Mouse (Mus musculus): Measurements from ENCODE around the gene Hmg20b. TPM values are rescaled to one million over a fixed set of nuclear protein-coding genes. Genes with fewer than 3 reads are reported as not detected.

Hmg20b gene
- polyA plus RNA-seq, 1 experiment from 2014 or later = 86.5 TPM

DNA sequence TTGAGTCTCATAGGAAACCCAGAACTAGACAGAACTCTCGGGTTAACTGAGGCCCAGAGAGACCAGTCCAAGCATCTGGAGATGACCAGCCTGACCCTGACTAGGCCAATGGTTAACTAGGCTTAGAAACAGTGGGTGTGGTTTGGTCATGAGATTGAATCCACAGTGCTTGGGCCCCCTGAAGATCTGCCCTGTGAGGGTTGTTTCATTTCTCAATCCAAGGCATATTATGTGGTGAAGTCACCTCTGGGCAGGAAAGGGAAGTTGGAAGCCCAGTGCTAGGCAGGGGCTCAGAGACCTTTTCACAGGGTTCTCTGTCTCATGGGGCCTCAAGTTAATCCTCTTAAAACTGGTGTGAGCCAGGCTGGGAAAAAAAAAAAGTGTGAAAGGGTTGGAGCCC is 8.6 kb upstream of the Hmg20b start:
- H3K9ac ChIP-seq (ENCODE audit: low read length) = peak overlapping the region; percentile 79
- no peaks in the 10 kb centered on the region for H3K9me3 ChIP-seq (replicated peaks; ENCODE audit: control insufficient read depth, low read length)
- H3K27ac ChIP-seq (ENCODE audit: low read length) = peak overlapping the region; percentile 46
- peak overlapping the region; percentile 63 for H3K4me3 ChIP-seq (ENCODE audit: low read length)
- H3K4me1 ChIP-seq (ENCODE audit: control insufficient read depth, insufficient read depth, low read length) = peaks cover 36% of the 10 kb centered on the region
- WGBS = 59% methylated on average over 1 of the region's 1 CpGs
- no peak for ATAC-seq (replicated peaks; ENCODE audit: extremely low read depth, insufficient read depth, low FRiP score)
- peak overlapping the region; percentile 83 for H3K4me2 ChIP-seq (ENCODE audit: low read depth, low read length)
- no peaks in the 10 kb centered on the region for H3K27me3 ChIP-seq (ENCODE audit: control insufficient read depth, insufficient read depth, low read length)
- peaks cover 12% of the 10 kb centered on the region; the same call in 1 of the 2 replicates for H3K36me3 ChIP-seq (ENCODE audit: control insufficient read depth, insufficient read depth)

DNA sequence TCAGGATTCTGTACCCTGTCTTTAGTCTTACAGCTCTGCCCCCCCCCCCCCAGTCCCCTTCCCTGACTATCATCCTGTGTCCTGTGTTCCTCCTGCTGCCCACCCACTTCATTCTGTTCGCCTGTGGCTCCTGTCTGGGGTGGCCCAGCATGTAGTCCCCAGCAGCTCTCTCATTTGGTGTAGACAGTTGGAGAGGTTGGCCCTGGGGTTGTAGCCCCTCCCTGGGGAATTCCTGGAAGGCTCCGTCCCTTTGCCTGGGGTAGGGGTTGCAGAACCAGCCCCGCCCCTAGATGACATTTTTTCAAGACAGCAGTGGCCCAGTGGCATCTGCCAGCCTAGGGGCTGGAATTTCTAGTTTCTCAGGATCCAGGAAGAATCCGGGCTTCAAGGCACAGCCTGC is 7.9 kb upstream of the Hmg20b start:
- no peaks in the 10 kb centered on the region for H3K27me3 ChIP-seq (ENCODE audit: control insufficient read depth, insufficient read depth, low read length)
- peak overlapping the region; percentile 79 for H3K9ac ChIP-seq (ENCODE audit: low read length)
- H3K4me1 ChIP-seq (ENCODE audit: control insufficient read depth, insufficient read depth, low read length) = peaks cover 31% of the 10 kb centered on the region
- H3K27ac ChIP-seq (ENCODE audit: low read length) = peak overlapping the region; percentile 46
- 28% methylated on average over 4 of the region's 4 CpGs for WGBS
- no peak for ATAC-seq (replicated peaks; ENCODE audit: extremely low read depth, insufficient read depth, low FRiP score)
- H3K4me2 ChIP-seq (ENCODE audit: low read depth, low read length) = peak overlapping the region; percentile 83
- peak overlapping the region; percentile 63 for H3K4me3 ChIP-seq (ENCODE audit: low read length)
- peaks cover 12% of the 10 kb centered on the region; the same call in 1 of the 2 replicates for H3K36me3 ChIP-seq (ENCODE audit: control insufficient read depth, insufficient read depth)
- no peaks in the 10 kb centered on the region for H3K9me3 ChIP-seq (replicated peaks; ENCODE audit: control insufficient read depth, low read length)

DNA sequence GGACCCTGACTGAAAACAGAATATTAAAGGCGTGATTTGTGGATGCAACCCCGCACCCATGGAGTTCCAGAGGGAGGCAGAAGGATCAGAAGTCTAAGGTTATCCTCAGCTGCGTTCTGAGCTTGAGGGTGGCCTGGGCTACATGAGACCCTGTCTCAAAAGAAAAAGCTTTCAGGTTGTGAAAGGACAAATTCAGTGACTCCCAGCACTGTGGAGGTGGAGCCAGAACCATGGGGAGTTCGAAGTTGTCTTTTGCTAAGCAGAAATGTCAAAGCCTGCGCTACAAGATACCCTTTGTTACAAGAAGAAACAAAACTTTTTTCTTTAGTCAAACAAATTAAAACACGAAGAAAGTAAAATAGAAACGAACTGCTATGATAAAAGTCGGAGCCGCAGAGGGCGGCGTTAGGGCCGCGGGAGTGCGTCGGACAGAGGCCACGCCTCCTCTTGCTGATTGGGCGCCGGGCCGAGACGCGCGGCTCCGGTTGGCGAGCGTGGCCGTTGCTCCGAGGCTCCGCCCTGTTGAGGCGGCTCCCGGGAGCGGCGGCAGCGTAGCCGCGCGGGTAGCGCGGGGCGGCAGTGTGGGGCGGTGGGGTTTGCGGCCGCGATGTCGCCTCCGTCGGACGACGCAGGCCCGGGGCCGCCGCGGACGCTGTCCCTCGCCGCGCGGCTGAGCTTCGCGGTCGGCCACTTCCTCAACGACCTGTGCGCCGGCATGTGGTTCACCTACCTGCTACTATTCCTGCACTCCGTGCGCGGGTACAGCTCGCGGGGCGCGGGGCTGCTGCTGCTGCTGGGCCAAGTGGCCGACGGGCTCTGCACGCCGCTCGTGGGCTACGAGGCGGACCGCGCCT is 6.9 kb upstream of the Hmg20b start, which contains the start of gene Mfsd12:
Gene Mfsd12, plus strand, starts transcription at position 501 of the 854 bp plus-strand sequence.
- H3K9ac ChIP-seq (ENCODE audit: low read length) = peak within 1 kb of the TSS; percentile 79
- peaks cover 12% of the 10 kb centered on the region; the same call in 1 of the 2 replicates for H3K36me3 ChIP-seq (ENCODE audit: control insufficient read depth, insufficient read depth)
- no peaks in the 10 kb centered on the region for H3K27me3 ChIP-seq (ENCODE audit: control insufficient read depth, insufficient read depth, low read length)
- peak within 1 kb of the TSS; percentile 63 for H3K4me3 ChIP-seq (ENCODE audit: low read length)
- peak; percentile 87 for ATAC-seq (replicated peaks; ENCODE audit: extremely low read depth, insufficient read depth, low FRiP score)
- H3K9me3 ChIP-seq (replicated peaks; ENCODE audit: control insufficient read depth, low read length) = no peaks in the 10 kb centered on the region
- peak within 1 kb of the TSS; percentile 52 for H3K27ac ChIP-seq (ENCODE audit: low read length)
- H3K4me2 ChIP-seq (ENCODE audit: low read depth, low read length) = peak within 1 kb of the TSS; percentile 83
- WGBS = 2% methylated on average over 79 of the region's 79 CpGs
- H3K4me1 ChIP-seq (ENCODE audit: control insufficient read depth, insufficient read depth, low read length) = peaks cover 22% of the 10 kb centered on the region

DNA sequence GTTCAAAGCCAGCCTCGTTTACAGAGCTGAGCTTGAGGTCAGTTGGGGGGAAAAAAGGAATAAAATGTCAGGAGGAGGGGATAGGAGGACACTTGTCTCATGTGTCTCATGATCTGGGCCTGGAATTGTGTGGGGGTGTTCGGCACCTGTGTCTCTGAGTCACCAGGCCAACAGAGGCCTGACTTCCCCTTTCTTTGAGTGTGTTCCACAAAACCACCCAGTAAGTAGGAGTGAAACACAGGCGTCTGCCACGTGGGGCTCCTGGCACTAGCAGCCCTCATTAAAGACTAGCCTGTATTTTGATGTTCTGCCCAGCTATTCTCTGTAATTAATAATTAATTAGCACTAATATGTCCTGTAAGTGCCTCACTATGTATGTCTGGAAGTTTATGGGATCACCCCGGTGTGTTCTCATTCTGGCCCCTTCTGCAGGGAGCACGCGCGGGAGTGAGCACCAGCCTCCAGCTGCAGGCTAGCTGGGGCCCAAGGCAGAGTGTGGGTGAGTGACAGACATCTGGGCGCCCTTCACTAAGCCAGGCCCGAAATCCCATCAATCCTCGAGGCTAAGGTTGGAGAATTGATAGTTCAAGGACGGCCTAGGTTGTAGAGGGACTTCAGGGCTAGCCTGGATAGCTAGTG is 6.2 kb upstream of the Hmg20b start:
- Histone ChIP-seq H3K4me3 (ENCODE audit: low read length) (peak overlapping the region; percentile 63), H3K27me3 (ENCODE audit: control insufficient read depth, insufficient read depth, low read length) (no peaks in the 10 kb centered on the region), H3K27ac (ENCODE audit: low read length) (peak overlapping the region; percentile 52), H3K4me2 (ENCODE audit: low read depth, low read length) (peak overlapping the region; percentile 83), H3K4me1 (ENCODE audit: control insufficient read depth, insufficient read depth, low read length) (peaks cover 22% of the 10 kb centered on the region), H3K9me3 (replicated peaks; ENCODE audit: control insufficient read depth, low read length) (no peaks in the 10 kb centered on the region), H3K36me3 (ENCODE audit: control insufficient read depth, insufficient read depth) (peaks cover 9% of the 10 kb centered on the region; the same call in 1 of the 2 replicates), H3K9ac (ENCODE audit: low read length) (peak overlapping the region; percentile 62)
- WGBS = 57% methylated on average over 12 of the region's 12 CpGs
- ATAC-seq (replicated peaks; ENCODE audit: extremely low read depth, insufficient read depth, low FRiP score) = no peak

DNA sequence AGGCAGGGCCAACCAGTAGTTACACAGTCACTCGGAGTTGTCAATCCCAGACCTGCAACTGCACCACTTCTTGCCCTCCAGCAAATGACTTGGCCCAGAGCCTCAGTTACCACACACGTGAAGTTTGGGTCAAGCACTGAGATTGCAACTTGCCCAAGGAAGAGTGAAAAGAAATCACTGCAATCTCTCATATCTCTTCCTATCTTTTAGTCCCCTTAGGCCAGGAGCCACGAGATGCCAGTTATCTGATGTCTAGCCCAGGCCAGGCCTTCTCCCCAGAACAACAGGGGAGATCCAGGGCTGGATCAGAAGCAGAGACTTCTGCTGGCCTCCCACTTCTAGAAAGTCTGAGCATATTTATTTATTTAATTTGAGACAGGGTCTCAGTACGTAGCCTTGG is 5.3 kb upstream of the Hmg20b start:
- no peak for ATAC-seq (replicated peaks; ENCODE audit: extremely low read depth, insufficient read depth, low FRiP score)
- H3K9me3 ChIP-seq (replicated peaks; ENCODE audit: control insufficient read depth, low read length) = no peaks in the 10 kb centered on the region
- no peak overlapping the region for H3K4me3 ChIP-seq (ENCODE audit: low read length)
- no peak overlapping the region for H3K9ac ChIP-seq (ENCODE audit: low read length)
- no peaks in the 10 kb centered on the region for H3K27me3 ChIP-seq (ENCODE audit: control insufficient read depth, insufficient read depth, low read length)
- H3K4me2 ChIP-seq (ENCODE audit: low read depth, low read length) = no peak overlapping the region
- WGBS = 74% methylated on average over 4 of the region's 4 CpGs
- no peak overlapping the region; the same call in 1 of the 2 replicates for H3K27ac ChIP-seq (ENCODE audit: low read length)
- H3K4me1 ChIP-seq (ENCODE audit: control insufficient read depth, insufficient read depth, low read length) = peaks cover 25% of the 10 kb centered on the region
- peaks cover 6% of the 10 kb centered on the region; the same call in 1 of the 2 replicates for H3K36me3 ChIP-seq (ENCODE audit: control insufficient read depth, insufficient read depth)

DNA sequence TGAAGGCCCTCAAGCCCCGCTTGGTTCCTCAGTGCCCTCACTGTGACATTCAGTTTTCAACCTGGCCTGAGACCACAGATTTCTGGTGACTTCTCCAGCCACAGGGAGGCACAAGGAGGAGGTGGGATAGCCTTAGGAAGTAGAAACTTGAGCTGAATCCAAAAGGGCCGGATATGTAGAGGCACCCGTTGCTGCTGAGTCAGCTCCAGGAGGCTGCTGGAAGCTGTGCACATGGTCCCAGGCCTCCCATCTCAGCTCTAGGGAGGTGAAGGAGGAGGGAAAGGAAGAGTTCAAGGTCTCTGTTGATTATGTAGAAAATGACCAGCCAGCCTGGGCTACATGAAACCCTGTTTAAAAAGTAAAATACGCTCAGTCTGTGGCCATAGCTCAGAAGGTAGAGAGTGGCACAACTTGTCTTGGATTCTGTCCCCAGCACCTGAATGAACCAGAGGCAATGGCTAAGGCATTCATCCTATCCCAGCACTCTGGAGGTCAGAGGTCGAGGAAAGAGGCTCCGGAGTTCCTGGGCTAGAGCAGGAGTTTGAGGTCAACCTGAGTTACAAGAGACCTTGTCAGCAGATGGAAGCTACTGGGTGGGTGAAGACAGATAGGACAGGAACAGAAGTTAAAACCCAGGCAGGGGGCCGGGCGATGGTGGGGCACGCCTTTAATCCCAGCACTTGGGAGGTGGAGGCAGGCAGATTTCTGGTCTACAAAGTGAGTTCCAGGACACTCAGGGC is 4.6 kb upstream of the Hmg20b start:
- WGBS = 66% methylated on average over 9 of the region's 9 CpGs
- no peaks in the 10 kb centered on the region for H3K9me3 ChIP-seq (replicated peaks; ENCODE audit: control insufficient read depth, low read length)
- H3K4me1 ChIP-seq (ENCODE audit: control insufficient read depth, insufficient read depth, low read length) = peaks cover 25% of the 10 kb centered on the region
- peaks cover 2% of the 10 kb centered on the region; the same call in 1 of the 2 replicates for H3K36me3 ChIP-seq (ENCODE audit: control insufficient read depth, insufficient read depth)
- ATAC-seq (replicated peaks; ENCODE audit: extremely low read depth, insufficient read depth, low FRiP score) = no peak
- H3K9ac ChIP-seq (ENCODE audit: low read length) = no peak overlapping the region
- H3K4me3 ChIP-seq (ENCODE audit: low read length) = no peak overlapping the region
- no peak overlapping the region for H3K27ac ChIP-seq (ENCODE audit: low read length)
- H3K4me2 ChIP-seq (ENCODE audit: low read depth, low read length) = no peak overlapping the region
- H3K27me3 ChIP-seq (ENCODE audit: control insufficient read depth, insufficient read depth, low read length) = no peaks in the 10 kb centered on the region

DNA sequence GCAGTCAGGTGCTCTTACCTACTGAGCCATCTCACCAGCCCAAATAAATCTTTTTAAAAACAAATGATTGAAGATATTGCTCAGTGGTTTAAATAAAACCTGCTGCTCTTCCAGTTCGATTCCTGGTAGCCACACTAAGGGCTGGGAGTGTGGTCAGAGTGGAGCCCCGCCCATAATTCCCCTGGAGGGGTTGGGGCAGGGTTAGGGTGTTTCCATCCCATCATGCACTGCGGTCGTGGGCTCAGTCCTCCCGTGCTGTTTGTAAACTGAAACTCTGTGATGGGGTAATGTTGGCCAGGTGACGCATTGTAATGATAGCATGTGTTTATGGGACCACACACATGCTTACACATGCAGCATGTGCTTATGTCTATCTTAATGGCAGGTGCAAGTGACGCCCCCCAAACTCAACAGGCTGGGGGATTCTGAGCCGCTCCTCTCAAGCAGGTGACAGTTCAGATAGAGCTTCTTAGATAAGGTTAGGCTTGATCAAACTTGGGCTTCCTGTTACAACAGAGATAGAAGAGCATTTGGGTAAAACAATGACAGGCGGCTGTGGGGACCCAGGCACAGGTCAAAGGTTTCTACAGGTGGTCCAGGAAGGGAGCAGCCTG is 1.5 kb upstream of the Hmg20b start:
- WGBS = 17% methylated on average over 9 of the region's 9 CpGs
- Histone ChIP-seq H3K4me2 (ENCODE audit: low read depth, low read length) (0 out of 2 replicates have a peak overlapping the region, but pooled peaks have one; percentile 15), H3K9ac (ENCODE audit: low read length) (no peak overlapping the region), H3K4me1 (ENCODE audit: control insufficient read depth, insufficient read depth, low read length) (peaks cover 28% of the 10 kb centered on the region), H3K27me3 (ENCODE audit: control insufficient read depth, insufficient read depth, low read length) (no peaks in the 10 kb centered on the region), H3K27ac (ENCODE audit: low read length) (peak overlapping the region; percentile 42; the same call in 1 of the 2 replicates), H3K36me3 (ENCODE audit: control insufficient read depth, insufficient read depth) (peaks cover 11% of the 10 kb centered on the region; the same call in 1 of the 2 replicates), H3K4me3 (ENCODE audit: low read length) (no peak overlapping the region), H3K9me3 (replicated peaks; ENCODE audit: control insufficient read depth, low read length) (no peaks in the 10 kb centered on the region)
- ATAC-seq (replicated peaks; ENCODE audit: extremely low read depth, insufficient read depth, low FRiP score) = no peak

DNA sequence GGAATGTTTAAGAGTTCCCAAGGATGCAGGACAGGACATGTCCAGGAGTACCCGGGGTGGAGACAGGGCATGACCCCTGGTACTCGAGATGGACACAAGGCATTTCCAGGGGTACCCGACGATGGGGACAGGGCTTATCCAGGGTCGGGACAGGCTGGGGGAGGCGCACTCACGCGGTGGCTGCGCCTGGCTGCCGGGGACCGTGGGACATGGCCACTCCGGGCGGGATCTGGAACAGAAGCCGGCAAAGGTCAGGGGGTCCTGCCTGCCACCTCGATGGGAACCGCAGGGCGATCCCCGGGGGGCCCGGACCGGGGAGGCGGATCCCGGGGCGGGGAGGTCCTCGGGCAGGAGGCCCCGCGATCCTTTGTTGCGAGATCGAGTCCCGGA is 324 bp downstream of the Hmg20b start:
- H3K4me2 ChIP-seq (ENCODE audit: low read depth, low read length) = peak overlapping the region; percentile 79
- WGBS = under 1% methylated on average over 26 of the region's 29 CpGs
- peaks cover 31% of the 10 kb centered on the region for H3K4me1 ChIP-seq (ENCODE audit: control insufficient read depth, insufficient read depth, low read length)
- peak overlapping the region; percentile 94 for H3K9ac ChIP-seq (ENCODE audit: low read length)
- peak overlapping the region; percentile 89 for H3K27ac ChIP-seq (ENCODE audit: low read length)
- peak overlapping the region; percentile 83 for H3K4me3 ChIP-seq (ENCODE audit: low read length)
- no peaks in the 10 kb centered on the region for H3K27me3 ChIP-seq (ENCODE audit: control insufficient read depth, insufficient read depth, low read length)
- H3K36me3 ChIP-seq (ENCODE audit: control insufficient read depth, insufficient read depth) = peaks cover 11% of the 10 kb centered on the region; the same call in 1 of the 2 replicates
- no peaks in the 10 kb centered on the region for H3K9me3 ChIP-seq (replicated peaks; ENCODE audit: control insufficient read depth, low read length)
- ATAC-seq (replicated peaks; ENCODE audit: extremely low read depth, insufficient read depth, low FRiP score) = no peak; the same call in 1 of the 2 replicates
